Mouse (Mus musculus) kidney, postnatal 4 days (tissue): ENCODE measurements around the gene Prpsap2.
"Not testable (repeated sequence)": the region's sequence is repeated elsewhere in the genome, so short reads cannot be mapped to it uniquely, and the experiment has no call there.

Experiments
- DNase-seq, 2 experiments: peaks; one replicate each; pipeline ENCODE4 v3.0.0; 2021; ENCODE audit warnings: mixed read lengths in 2 of 2

Prpsap2 gene

DNA sequence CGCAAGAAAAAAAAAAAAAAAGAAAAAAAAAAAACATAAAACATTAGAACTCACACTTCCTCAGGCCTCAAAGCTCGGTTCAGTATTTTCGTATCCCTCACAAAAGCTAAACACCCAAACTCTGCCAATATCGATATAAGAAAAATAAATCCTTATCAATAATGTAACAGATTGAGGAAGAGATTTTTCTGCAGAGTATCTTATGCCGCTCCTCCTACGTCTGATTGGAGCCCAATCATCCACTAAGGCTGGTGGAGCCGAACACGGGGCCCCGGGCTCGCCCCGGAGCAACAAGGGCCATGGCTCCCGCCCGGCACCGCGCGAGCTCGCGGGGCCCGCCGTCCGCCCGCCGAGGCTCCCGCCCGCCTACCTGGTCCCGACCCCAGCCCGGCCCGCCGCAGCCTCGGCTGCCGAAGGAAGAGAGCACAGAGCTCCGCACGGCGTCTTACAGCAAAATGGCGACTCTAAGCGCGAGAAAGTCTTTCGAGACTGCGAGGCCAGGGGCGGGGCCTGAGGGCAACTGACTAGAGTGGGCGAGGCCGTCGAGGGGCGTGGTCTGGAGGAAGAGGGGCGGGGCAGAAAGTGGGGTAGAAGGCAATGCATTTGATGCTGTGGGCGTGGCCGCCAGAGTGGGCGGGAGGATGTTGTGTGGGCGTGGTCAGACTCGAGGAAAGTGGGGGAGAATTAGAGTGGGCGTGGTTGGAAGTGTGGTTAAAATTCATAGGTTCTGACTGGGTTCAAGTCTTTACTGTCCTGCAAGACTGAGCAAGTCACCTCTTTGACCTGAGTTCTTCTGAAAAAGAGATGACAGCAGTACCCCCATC, at the start of gene Prpsap2:
TSS of gene Prpsap2 (minus strand) at position 505 of the 824 bp plus-strand sequence.
- DNase-seq: peak; percentile 100

DNA sequence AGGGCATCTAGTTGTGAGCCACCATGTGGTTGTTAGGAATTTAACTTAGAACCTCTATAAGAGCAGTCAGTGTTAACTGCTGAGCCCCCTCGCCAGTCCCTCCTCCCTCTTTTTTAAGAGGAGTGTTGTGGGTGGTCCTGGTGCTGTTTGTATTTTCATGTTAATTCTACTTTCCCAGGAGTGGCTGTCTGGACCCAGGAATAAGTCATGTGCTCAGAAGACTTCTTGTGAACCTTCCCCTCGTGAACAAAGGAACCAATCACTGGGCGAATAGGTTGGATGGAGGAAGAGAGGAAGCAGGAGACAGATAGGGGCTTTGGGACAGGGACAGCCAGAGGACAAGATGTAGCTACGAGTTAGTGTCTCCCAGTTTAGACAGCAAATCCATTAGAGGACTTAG, 47.9 kb upstream of the Prpsap2 start:
- DNase-seq: no peak

DNA sequence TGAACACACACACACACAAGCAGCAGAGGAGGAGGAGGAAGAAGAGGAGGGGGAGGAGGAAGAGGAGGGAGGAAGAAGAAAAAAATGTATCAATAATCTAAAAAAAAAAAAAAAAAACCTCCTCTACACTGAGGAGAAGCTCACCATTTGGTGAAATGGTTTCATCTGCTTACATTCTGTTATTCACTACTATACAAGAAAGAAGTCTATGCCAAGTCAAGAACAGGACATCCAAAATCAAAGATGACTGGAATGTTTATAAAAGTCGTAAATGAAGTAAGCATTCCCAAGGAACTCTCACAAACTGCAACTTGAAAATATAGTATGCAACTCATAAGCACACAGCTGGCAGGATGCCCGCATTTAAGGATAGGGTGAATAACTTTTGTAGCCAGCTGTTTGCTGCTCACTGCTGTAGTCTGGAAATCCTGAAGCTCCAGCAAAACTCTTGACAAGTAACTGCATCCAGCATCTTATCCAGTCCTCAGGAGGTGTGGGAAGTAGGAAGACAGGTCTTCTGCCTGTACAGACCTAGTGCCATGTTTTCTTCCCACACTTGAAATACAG, 46.7 kb upstream of the Prpsap2 start:
- peak; percentile 9 to 13 for DNase-seq

DNA sequence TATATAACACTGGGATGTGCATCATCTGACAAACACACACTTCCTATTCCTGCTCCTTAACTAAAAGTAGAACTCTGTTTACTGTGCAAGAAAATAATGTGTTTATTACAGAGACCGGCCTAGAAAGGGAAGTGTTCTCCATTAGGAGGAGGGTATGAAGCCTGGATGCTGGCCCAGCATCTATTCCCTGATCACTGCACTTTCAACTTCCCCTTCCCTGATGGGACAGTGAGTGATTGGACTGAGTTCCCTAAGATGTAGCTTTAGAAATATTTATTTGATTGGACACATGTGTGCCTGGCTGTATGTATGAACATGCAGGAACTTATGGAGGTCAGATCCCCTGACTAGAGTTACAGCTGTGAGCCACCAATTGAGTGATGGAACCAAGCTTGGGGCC, 31.6 kb upstream of the Prpsap2 start:
- DNase-seq: no peak

DNA sequence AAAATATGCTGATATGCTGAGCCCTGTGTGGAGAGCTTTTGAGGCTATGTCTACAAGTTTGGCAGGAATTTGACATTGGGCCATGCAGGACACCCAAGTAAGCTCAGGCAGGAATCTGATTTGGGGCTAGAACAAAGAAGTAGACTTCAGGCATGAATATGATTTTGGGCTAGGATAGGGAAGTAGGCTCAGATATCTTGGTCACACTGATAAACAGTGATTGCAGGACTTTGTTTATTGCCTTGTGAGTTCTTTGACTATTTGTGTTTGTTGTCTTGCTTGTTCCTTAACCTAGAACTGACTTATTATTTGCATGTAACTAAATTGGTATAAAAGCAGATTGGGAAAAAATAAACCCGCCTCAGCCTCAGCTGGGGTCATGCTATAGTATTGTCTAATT, 26.7 kb upstream of the Prpsap2 start:
- DNase-seq: no peak

DNA sequence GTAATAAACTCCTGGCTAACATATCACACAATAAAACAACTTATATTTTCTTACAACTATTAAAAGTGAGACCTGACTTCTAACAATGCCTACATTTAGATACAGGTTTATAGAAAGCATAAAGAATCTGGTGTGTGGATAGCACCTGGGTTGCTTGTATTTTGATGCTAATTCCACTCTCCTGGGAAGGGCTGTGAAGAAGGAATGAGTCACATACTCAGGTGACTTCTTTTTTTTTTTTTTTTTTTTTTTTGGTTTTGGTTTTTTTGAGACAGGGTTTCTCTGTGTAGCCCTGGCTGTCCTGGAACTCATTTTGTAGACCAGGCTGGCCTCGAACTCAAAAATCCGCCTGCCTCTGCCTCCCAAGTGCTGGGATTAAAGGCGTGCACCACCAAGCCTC, 20.6 kb upstream of the Prpsap2 start:
- DNase-seq: not testable (repeated sequence)

DNA sequence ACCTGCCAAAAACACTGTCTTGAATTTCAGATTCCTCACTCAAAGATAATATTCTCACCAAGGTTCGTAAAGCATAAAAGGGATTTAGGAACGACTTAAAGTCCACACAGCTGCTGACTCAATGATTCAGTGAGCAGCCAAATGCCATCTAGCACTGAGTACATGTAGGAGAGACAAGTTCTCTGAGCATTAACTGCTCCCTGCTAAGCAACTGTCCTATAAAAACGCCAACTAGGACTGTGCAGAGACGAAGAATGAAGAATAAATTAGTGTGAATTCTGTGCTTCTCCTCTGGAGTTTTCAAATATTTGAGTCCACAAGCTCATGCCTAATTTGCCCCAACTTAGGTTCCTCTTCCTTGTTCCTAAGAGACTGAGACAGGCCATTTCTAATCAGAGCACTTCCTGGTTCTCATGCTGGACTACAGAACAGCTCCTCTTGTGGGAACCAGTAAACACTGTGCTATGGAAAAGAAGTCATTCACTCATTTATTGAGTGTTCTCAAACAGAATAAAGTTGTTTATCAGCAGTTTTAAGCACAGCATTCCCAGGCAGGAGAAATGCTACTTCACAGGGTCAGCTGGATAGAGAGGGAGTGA, 12.8 kb upstream of the Prpsap2 start:
- DNase-seq: no peak

DNA sequence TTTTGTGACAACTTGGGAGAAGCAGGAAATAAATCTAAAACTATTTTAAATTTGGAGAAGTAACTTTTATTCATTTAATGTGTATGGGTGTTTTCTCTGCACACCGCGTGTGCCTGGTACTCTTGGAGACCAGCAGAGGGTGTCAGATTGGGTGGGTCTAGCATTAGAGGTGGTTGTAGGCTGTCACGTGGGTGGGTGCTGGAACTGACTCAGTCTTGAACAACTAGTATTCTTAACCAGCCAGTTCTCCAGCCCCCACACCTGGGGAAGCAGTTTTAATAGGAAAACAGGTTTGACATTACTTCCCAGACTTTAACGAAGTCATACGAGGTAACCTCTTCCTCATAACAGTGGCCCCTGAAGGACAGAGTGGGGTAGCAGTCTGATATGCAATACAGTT, 1.4 kb downstream of the Prpsap2 start:
- peak; percentile 16 to 37 for DNase-seq

DNA sequence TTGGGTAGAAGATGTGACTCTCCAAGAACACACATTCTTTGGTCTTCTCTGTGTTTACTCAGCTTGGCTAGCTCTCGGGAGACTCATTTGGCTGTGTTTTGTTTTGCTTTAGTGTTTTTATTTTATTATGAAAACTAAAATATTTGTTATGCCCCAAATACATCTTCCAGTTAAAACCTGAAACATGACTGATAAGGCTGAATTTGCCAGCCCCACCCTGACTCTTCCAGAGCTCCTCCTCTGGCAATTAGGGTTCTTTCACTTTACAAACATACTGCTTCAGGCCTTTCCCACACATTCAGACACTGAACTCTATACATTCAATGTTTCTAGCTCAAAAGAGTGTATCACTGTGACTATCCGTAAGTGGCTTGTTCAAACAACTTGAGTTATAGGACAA, 4.7 kb downstream of the Prpsap2 start:
- no peak for DNase-seq

DNA sequence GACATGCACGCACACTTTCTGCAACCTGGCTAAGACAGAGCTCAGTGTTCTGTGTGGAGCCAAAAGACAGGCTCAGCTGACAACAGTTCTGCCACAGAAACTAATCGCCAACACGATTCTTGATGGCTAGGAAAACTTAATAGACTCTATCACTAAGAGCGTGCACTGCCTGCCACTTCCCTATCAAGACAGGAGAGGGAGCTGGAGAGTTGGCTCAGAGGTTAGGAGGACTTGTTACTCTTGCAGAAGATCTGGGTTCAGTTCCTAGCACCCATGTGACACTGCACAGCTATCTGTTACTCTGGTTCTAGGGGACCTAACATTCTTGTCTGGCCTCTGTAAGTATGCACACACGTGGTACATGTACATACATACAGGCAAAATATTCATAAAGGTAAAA, 10.3 kb downstream of the Prpsap2 start:
- peak; percentile 12 to 22 for DNase-seq

DNA sequence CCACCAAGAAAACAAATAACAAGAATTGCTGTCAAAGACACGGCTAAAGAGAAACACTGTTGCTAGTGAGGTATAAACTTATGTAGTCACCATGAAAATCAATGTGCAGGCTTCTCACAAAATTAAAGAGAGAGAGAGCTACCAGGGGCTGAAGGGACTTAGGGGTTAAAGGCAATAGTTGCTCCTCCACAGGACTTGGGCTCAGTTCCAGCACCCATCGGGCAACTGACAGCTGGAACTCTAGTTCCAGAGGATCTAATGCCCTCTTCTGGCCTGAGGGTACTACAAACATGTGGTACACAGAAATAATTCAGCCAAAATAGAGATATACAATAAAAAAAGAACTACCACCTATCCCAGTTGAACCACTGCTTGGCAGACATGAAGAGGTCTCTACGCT, 14.7 kb downstream of the Prpsap2 start:
- DNase-seq: no peak

DNA sequence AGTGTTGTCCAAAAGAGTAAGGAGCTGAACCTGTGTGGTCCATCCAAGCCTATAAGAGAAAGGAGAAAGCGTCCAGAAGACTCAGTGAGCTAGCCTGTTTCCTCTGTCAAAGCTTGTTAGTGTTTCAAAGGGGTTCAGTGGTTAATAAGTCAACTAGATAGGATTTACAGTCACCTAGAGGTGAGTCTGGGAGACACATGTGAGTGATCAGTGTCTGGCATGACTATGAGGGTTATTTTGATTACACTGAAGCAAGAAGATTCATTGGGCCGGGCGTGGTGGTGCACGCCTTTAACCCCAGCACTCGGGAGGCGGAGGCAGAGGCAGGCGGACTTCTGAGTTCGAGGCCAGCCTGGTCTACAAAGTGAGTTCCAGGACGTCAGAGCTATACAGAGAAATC, 16.1 kb downstream of the Prpsap2 start:
- DNase-seq: no peak

DNA sequence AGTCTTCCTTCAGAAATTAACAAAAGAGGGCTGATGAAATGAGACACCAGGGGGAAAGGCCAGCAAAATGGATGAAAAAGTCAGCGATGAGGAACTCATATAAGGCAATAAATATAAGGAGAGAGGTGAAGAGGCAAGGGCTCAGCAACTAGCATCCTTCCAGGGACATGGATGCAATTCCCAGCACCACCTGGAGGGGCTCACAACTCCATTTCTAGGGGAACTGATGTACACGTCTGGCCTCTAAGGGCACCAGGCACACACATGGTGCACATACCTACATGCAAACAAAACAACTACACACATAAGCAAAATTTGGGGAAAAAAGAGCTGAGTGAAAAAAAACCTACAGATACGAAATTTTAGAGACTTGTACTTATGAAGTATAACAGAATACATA, 17.4 kb downstream of the Prpsap2 start:
- DNase-seq: peak in 1 of 2 experiments; percentile 15

DNA sequence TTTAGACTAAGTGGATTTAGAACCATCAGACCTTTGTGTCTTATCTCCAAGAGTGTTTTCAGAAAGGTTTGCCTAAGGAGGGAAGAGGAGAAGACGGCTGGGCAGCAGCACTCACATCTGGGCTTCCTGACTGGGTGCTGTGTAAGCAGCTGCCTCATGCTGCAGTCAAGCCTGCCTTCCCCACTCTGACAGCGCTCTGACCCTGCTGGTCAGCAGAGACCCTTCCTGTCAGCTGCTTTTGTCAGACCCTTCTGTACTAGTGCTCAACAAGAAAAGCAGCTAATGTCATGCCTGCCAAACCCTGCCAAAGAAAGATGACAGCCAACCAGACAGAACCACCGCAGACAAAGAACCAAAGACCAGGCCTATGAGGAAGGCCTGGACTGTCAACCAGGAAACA, 18.1 kb downstream of the Prpsap2 start:
- DNase-seq: no peak

DNA sequence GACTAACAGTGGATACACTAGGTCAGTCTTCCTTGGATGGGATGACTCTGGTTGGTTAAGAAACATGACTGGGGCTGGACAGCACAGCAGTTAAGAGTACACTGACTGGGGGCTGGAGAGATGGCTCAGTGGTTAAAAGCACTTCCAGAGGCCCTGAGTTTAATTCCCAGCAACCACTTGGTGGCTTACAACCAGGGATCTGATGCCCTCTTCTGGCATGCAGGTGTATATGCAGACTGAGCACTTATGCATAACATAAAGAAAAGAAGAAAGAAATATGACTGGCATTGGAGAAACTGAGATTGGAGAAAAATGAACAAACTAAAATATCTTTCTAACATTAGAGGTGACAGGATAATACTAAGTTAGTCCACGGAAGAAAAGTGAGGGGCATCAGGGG, 21.4 kb downstream of the Prpsap2 start:
- DNase-seq: no peak

DNA sequence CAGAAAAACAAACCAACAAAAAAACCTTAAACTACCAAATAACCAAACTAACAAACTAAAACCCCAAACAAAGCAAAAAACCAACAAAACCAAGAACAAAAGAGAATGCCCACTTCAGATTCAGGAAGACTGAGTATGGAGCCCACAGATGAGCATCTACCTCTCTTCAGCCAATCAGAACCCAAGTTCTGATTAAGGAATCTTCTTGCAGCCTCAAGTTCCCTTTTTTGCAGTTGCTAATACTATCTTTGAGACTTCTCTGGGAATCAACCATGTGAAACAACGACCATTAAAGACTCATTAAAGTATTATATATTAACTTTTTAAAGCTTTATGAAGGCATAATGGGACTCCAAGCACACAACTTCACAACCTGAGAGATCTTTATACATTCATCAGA, 24.6 kb downstream of the Prpsap2 start:
- no peak for DNase-seq

DNA sequence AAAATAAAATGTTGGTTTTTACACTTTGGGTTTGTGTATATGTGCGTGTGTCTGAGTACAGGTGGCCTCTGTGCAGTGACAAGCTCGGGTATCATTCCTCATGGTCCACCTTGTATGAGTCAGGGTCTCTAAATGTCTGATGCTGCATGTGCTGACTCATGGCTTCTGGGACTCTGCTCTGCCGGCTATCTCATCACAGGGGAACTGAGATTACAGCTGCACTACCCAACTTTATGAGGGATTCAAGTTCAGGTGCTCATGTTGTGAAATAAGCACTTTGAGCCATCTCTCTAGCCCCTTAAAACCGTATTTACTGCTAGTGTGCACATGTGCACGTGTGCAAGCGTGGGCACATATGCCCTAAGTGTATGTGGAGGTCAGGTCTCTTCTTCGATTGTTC, 29.2 kb downstream of the Prpsap2 start:
- no peak for DNase-seq

DNA sequence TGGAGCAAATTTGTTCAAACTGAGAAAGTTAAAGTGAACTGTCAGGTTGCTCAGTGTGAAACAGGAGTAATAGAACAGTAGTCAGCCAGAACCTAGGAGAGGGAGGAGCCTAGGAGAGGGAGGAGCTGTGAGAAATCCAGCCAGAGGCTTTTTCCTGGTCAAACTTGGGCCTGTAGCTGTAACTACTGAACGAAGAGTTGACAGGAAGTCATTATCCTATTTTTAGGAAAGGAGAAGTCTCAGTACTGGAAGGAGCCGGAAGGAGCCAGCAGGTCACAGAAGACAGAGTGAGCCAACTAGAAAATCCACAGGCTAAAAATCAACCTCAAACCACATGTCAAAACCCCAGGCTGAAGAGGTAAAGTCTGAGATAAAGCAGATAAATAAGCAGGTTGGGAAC, 33.9 kb downstream of the Prpsap2 start:
- peak in 1 of 2 experiments; percentile 40 for DNase-seq

DNA sequence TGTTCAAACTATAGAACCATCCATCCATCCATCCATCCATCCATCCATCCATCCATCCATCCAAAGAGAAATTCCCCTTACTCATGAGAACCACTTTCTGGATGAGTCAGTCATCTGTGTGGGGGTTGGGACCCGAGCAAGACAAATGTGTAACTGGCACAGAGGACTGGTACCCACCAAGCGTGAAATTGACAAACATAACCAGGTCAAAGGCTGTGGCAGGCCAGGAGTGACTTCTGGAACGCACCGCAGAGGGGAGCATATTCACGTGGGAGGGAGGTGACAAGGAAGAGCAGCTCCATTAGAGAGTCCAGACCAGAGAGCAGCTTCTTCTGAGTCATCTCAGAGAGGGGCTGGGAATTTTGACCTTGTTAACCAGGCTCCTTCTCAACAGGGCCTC, 39.8 kb downstream of the Prpsap2 start:
- DNase-seq: peak; percentile 38 to 64

DNA sequence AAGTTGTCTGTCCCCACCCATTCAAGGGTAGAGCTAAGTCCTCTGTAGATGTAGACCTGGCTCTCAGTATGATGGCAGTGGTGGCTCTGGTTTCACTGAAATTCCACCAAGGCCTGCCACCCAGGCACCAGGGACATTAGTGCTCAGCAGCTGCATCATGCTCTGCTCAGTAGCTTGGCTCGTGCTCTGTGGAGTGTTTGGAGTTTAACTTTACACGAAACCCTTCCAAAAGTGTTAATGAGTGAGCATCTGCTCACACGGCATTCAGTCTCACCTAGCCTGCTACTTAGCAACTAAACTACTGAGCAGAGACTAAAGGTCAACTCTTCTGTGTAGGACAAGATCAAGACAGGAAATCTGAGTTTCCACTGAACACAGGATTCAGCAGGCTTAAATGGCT, 41.3 kb downstream of the Prpsap2 start, which contains the start of gene Slc5a10:
TSS of gene Slc5a10 (minus strand) at position 191 of the 400 bp plus-strand sequence.
- DNase-seq: peak in 1 of 2 experiments; percentile 48

DNA sequence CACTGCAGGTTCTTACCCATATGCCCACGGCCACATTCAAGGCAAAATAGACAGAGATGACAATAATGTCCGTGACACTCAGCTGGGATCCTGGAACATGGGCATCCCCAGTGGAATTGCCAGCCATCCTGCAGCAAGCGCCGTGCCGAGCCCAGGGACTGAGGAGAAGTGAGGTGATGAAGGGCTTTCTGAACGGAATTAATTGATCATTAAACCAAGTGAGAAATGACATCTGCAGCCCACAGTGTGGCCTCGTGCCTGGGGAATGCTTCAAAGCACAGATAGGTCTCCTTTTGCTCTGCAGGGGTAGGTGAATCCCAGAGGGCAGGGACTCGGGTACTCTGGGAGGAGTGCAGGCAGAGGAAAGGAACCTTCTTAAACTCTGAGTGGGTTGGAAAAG, 42.1 kb downstream of the Prpsap2 start:
- peak in 1 of 2 experiments; percentile 45 for DNase-seq

DNA sequence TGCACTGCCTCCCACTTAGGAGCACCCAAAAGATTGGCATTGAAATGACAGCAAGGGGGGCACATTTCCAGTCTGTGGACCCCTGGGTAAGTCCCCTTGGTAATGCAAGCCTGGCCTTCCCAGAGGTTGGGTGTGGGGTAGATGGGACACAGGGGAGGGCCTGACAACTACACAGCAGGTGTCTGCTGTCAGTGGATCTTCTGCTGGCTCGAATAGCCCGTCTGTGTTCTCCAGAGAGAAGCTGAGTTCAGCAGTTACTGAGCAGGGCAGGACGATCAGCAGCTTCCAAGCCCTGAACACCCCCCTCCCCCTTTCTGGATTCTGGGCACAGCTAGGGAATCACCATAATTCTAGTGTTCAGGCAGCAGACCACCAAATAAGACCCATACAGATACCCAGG, 42.5 kb downstream of the Prpsap2 start:
- peak in 1 of 2 experiments; percentile 44 for DNase-seq

DNA sequence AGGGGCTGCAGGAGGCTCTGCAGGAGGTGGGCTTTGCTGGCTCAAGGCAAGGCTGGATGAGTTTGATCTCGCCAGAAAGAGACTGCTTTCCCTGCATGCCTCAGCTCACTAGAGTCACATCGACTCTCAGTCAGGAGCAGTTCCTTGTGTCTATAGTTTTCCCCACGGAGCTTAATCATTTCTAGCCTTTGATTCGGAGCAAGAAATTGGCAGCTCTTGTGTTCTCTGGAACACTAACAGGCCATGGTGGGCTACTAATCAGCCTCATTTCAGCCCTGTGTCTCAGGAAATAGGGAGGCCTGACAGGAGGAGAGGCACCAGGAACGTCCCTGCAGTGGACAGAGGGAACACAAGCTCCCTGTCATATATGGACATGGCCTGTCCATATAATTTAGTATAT, 43.9 kb downstream of the Prpsap2 start:
- DNase-seq: peak in 1 of 2 experiments; percentile 3

DNA sequence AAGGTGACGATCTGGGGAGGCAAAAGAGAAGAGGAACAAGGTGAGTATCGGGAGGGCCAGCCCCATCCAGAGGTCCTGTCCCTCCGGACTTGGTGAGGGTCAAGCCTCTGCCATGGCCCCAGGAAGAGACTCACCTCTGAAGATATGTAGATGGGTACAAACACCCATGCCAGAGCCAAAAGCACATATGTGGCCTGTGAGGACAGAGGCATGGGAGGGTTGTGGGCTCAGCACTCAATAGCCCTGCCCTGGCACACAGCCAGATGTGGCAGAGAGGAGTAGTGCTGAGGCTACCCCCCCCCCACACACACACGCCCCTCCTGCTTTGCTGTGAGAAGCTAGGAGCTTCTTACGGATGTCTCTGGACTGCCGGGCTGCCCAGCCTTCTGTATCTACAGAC, 46.8 kb downstream of the Prpsap2 start:
- DNase-seq: no peak
